Mouse (Mus musculus) olfactory bulb, adult 2 months (tissue): ENCODE measurements around the gene Clmp. TPM values are rescaled to one million over a fixed set of nuclear protein-coding genes. Genes with fewer than 3 reads are reported as not detected.

ENCODE experiments used
- H3K27ac ChIP-seq: fragments of 200-500 bp; 2 replicates; pipeline ENCODE4 v1.5.1; 2012; ENCODE audit warnings: low read depth, low read length; ENCODE audit not compliant: insufficient read depth
- H3K4me1 ChIP-seq: fragments of 200-500 bp; 2 replicates; pipeline ENCODE4 v1.6.1; 2012; ENCODE audit warnings: low read length; ENCODE audit not compliant: control insufficient read depth, insufficient read depth
- H3K4me3 ChIP-seq: fragments of 200-500 bp; 2 replicates; pipeline ENCODE4 v1.5.1; 2012; ENCODE audit warnings: mild to moderate bottlenecking, low read depth, low read length, moderate library complexity; ENCODE audit not compliant: insufficient read depth
- CTCF ChIP-seq: fragments of 200-500 bp; IDR thresholded peaks from 2 replicates; pipeline ENCODE4 v1.5.1; 2012; ENCODE audit warnings: low read depth, mild to moderate bottlenecking, low read length, moderate library complexity; ENCODE audit not compliant: insufficient read depth
- POLR2A ChIP-seq: fragments of 200-500 bp; IDR thresholded peaks from 2 replicates; pipeline ENCODE4 v1.6.1; 2012; ENCODE audit warnings: mild to moderate bottlenecking, low read depth, low read length, moderate library complexity; ENCODE audit not compliant: insufficient read depth
- WGBS: fragments of 180-500 bp; shearing (Covaris S2); methylation state at CpG from one replicate; pipeline ENCODE4 v1.1.7; 2018; 5-methylcytosine and 5-hydroxymethylcytosine counted together
- polyA plus RNA-seq: library from polyadenylated mRNA; stranded (reverse); fragments of >200 nt; gene quantifications from 2 replicates; pipeline ENCODE4 v1.2.4, GENCODE M21; 2012; ENCODE audit warnings: low replicate concordance; ENCODE audit not compliant: missing spikeins, insufficient read depth, insufficient read length

Clmp gene
- polyA plus RNA-seq, 1 experiment, result not detected

DNA sequence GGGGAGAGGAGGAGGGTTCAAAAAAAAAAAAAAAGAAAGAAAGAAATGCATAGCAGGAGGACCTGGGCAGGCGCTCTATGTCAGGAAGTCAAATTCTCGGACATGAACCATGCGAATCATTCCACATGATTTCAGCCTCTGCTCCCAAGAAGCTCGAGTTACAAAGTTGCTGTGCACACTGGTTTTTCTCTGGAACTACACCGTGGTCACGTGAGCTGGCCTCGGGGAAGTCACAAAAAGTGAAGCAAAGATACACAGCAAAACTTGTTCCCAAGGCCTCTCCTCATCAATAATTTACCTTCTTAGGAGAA lies 32.1 kb downstream of the Clmp start:
- Histone ChIP-seq H3K4me3 (no peak overlapping the region), H3K27ac (no peak overlapping the region), H3K4me1 (peaks cover 4% of the 10 kb centered on the region; the same call in 1 of the 2 replicates)
- WGBS, result 79% methylated on average over 7 of the region's 7 CpGs
- TF ChIP-seq CTCF, result no peak
- no peak for TF ChIP-seq POLR2A

DNA sequence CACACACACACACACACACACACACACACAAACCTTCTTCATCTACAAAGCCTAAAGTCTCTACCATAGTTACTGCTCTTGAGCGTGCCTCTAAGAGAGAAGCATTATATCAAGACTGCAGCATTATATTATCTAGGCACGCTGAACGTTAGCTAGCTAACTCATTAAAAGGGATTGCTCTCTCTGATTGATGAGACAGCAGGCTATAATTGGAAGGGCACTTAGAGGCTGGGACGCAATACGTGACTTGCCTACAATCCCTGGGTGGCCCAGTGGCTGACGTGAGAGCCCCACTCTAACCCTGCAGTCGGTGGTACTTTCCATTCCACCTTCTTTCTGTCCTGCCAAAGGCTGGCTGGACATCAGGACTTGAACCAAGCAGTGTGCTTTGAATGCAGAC lies 35.1 kb downstream of the Clmp start:
- no peak overlapping the region for H3K27ac ChIP-seq
- 61% methylated on average over 7 of the region's 7 CpGs for WGBS
- peaks cover 4% of the 10 kb centered on the region; the same call in 1 of the 2 replicates for H3K4me1 ChIP-seq
- no peak overlapping the region for H3K4me3 ChIP-seq
- TF ChIP-seq CTCF (no peak), POLR2A (no peak)

DNA sequence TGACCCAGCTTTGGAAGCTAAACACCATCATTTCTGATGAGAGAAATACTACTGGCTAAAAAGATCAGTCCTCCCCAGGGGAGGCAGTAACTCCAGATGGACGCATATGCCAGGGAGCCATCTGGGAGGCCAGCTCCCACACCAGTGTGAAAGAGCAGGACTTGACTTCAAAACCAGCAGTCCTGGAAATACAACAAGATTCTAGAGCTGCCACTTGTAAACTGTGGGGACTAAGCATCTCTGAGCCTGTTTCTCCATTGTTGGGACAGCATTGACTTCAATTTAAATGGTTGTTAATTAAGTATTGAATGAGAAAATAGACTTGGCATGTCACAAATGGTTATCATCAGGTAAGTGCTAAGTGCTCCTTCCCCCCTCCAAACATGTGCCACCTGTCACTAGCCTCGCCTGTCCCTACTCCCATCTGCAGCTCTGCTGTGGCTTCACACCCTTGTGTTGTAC lies 37.6 kb downstream of the Clmp start:
- TF ChIP-seq CTCF (no peak), POLR2A (no peak)
- WGBS, result 82% methylated on average over 2 of the region's 2 CpGs
- no peak overlapping the region for H3K4me3 ChIP-seq
- no peaks in the 10 kb centered on the region for H3K4me1 ChIP-seq
- H3K27ac ChIP-seq, result no peak overlapping the region

DNA sequence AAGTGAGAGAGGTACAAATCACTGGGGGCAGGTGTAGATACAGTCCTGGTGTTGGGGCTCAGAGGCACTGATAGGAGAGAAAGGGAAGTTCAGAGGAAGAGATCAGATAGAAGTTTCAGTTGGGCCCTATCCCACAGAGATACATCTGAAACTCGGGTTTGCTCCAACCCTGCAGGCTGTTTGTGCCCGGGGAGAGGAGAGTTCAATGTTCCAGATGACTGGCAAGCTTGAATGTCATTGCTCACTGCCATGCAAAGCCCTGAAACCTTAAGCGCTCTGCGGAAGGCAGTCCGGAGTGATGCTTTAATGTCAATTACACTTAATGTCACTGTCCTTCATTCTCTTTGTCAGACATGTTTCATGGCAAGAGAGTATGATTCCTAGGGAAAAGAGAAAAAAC lies 39.2 kb downstream of the Clmp start:
- no peaks in the 10 kb centered on the region for H3K4me1 ChIP-seq
- TF ChIP-seq POLR2A (no peak), CTCF (no peak)
- H3K4me3 ChIP-seq, result no peak overlapping the region
- 78% methylated on average over 5 of the region's 5 CpGs for WGBS
- H3K27ac ChIP-seq, result no peak overlapping the region

DNA sequence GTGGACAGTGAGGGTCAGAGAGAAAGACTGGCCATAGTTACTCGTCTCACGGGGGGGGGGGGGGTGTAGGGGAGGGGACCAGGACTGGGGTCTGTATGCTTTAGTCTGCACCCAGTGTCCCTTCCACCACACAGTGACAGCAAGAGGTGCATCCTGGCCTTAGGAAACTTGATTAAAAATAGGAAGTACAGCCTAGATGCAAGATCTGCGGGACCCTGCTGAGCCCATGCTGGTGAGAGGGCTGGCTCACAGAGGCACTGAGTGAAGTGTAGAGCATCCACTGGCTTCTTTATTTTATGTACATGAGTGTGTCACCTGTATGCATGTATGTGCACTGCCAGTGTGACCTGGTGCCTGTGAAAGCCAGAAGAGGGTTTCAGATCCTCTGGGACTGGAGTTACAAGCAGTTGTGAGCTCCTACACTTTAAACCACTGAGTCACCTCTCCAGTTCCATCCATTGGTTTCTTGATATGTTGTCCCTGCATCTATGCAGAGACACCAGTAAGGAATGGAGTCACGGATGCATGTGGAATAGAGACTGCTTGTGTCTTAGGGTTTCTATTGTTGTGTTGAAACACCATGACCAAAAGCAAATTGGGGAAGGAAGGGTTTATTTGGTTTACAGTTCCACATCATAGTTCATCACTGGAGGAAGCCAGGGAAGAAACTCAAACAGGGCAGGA lies 41.5 kb downstream of the Clmp start:
- 83% methylated on average over 4 of the region's 4 CpGs for WGBS
- no peak overlapping the region for H3K27ac ChIP-seq
- H3K4me1 ChIP-seq, result 0 out of 2 replicates have a peak, but pooled peaks cover 5% of the 10 kb centered on the region
- H3K4me3 ChIP-seq, result no peak overlapping the region
- TF ChIP-seq CTCF (no peak), POLR2A (no peak)

DNA sequence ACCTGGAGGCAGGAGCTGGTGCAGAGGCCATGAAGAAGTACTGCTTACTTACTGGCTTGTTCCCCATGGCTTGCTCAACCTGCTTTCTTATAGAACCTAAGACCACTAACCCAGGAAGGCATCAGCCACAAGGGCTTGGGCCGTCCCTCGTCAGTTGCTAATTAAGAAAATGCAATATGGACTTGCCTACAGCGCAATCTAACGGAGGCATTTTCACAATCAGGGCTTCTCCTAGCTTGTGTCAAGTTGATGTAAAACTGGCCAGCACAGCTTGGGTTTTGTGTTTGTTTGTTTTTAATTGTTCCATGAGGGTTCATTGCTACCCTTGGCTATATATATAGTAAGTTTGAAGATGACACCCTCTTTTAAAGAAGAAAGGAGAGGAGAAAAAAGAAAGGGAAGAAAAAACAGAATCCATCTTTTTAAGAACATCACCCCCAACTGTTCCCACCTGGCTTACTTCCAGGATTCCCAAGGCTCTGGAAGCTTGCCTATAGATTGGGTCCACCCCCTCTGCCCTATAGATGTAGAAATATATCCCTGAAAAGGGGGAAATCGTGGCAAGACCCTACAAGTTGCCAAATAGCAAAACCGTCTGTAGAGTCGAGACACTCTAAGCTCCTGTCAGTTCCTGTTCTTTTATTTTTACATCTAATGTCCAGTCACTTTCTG lies 42.2 kb downstream of the Clmp start:
- Histone ChIP-seq H3K4me3 (no peak overlapping the region), H3K27ac (no peak overlapping the region), H3K4me1 (0 out of 2 replicates have a peak, but pooled peaks cover 5% of the 10 kb centered on the region)
- TF ChIP-seq CTCF (no peak), POLR2A (no peak)
- WGBS, result 82% methylated on average over 7 of the region's 7 CpGs

DNA sequence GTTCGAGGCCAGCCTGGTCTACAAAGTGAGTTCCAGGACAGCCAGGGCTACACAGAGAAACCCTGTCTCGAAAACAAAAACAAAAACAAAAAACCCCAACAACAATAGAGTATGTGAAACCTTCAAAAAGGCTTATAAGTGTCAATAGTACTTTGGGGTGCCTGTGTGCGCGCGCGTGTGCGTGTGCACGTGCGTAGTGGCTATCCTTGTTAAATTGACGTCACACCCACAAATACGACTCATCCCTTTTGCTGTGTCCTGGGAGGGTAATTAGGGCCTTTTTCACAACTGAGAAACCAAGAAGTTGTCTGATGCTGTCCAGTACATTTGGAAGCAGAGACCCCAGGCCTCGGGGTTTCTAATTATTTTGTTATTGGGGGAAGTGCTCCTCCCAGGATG lies 44.5 kb downstream of the Clmp start:
- TF ChIP-seq CTCF (no peak), POLR2A (no peak)
- H3K27ac ChIP-seq, result no peak overlapping the region
- 80% methylated on average over 12 of the region's 12 CpGs for WGBS
- 0 out of 2 replicates have a peak, but pooled peaks cover 5% of the 10 kb centered on the region for H3K4me1 ChIP-seq
- H3K4me3 ChIP-seq, result peak overlapping the region; percentile 40; the same call in 1 of the 2 replicates

DNA sequence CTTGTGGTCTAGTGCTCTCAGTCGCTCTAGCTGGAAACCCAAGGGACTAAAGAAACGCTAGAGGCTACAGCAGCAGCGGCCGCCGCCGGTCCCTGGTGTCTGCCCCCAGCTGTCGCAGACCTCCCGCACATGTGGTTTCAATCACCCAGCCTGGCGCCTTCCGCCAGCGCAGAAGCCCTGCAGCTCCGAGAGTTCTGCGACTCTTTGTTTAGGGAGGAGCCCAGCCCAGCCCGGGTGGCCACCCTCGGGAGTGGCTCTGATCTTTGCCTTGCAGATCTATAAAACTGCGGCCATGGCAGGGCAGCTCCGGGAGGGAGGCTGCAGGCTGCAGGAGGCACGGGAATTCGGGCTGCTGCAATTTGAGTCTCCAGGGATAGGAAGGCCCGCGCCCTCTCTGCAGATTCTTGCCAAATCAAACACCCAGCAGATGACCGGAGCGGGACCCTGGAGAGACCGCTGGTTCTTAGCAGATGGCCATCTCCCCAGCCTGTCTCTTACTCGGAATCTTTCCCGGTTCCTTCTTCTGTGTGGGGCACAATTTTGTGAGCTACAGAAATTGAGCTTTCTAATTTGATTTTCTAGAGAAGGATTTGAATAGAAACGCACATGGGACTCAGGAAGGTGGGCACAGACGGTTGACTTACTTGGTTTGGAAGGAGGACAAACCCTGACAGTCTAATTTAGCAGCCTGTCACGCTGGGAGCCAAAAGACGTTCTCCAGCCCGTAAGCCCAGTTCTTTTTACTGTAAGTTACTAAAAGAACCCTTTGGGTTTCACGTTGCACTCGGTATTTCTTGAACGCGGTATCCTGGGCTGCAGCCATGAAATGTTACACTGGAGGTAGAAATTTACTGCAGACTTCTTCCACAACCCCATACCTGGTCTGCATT lies 45.2 kb downstream of the Clmp start:
- Histone ChIP-seq H3K4me3 (peak overlapping the region; percentile 40), H3K27ac (no peak overlapping the region), H3K4me1 (0 out of 2 replicates have a peak, but pooled peaks cover 5% of the 10 kb centered on the region)
- TF ChIP-seq CTCF, result no peak
- no peak for TF ChIP-seq POLR2A
- WGBS, result 7% methylated on average over 35 of the region's 35 CpGs

DNA sequence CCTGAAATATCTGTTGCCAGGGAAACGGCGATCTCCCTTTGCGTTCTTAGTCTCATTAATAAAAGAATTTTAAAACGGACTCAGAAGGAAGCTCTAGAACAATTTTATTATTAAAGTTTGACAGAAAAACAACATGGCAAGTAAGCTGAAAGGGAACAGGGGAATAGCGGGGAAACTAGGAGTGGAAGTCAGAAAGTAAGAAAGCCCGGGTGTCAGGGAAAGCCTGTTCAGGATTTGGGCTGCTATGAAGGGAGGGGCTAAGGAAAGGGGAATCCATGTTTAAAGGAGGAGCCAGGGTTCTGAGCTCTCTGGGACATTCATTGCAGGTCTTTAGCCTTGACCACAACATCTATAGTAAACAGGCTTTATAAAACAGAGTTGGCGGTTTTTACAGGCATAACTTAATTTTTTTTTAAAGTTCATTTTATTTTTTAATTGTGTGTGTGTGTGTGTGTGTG lies 45.9 kb downstream of the Clmp start:
- H3K27ac ChIP-seq, result no peak overlapping the region
- WGBS, result 36% methylated on average over 7 of the region's 7 CpGs
- 0 out of 2 replicates have a peak, but pooled peaks cover 5% of the 10 kb centered on the region for H3K4me1 ChIP-seq
- no peak for TF ChIP-seq POLR2A
- TF ChIP-seq CTCF, result no peak
- no peak overlapping the region for H3K4me3 ChIP-seq
